Mouse (Mus musculus) ES-Bruce4 (cell line): ENCODE data around the gene Plekhg4.

ENCODE experiments used
- CTCF ChIP-seq: IDR thresholded peaks from one replicate; pipeline ENCODE4 v1.8.1; 2011; ENCODE audit warnings: low read depth, low read length
- EP300 ChIP-seq: IDR thresholded peaks from 2 replicates; pipeline ENCODE4 v1.6.1; 2011; ENCODE audit warnings: low read depth, low read length; ENCODE audit not compliant: insufficient read depth
- POLR2A ChIP-seq: IDR thresholded peaks from one replicate; pipeline ENCODE4 v1.8.1; 2011; ENCODE audit warnings: low read length; ENCODE audit not compliant: insufficient read depth

DNA sequence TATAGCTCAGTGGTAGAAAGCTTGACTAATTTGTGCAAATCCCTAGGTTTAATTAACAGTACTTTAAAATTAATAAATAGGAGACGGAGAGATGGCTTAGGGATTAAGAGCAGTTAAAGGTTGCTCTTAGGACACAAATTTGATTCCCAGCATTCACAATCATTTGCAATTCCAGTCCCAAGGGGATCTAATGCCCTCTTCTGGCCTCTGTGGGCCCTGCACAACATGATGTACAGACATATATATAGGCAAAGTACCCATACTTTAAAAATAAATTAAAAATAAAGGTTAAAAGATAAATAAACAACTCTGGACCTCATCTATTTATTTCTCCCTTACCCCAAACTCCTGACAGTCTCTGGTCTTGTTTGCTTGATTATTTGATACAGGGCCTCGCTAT, 45.9 kb downstream of the Plekhg4 start:
- TF ChIP-seq EP300 (no peak), CTCF (no peak), POLR2A (no peak)
